Mouse (Mus musculus) brain, adult 2 months (tissue): ENCODE data around the gene Dock2.
A peak's percentile ranks its signal among the peaks of the same experiment; 100 is the strongest.

ENCODE experiments used
- DNase-seq: peaks from one replicate; pipeline ENCODE4 v3.0.0; 2011; ENCODE audit warnings: low read depth, low spot score

The Dock2 gene

DNA sequence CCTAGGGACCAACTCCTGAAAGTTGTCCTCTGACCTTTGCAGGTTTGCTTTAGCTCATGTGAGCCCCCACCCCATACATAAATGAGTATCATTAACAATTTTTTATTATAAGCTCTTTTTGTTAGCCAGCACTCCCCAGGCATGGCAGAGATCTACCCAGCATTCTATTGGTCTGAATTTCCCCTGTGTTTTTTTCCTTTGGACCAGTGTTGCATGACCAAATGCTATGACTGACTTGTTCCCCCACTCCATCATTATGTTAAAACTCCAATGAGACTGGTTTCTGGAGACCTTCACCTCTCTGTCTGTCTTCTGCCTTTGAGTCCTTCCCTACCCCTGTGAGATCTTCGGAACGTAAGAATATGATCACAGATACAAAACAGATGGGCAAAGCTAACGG is 588.5 kb downstream of the Dock2 start:
- DNase-seq: no peak

GRCm38 (mm10) chr11:34194158-34194941 is 589.3 kb downstream of the Dock2 start:
- DNase-seq: no peak

DNA sequence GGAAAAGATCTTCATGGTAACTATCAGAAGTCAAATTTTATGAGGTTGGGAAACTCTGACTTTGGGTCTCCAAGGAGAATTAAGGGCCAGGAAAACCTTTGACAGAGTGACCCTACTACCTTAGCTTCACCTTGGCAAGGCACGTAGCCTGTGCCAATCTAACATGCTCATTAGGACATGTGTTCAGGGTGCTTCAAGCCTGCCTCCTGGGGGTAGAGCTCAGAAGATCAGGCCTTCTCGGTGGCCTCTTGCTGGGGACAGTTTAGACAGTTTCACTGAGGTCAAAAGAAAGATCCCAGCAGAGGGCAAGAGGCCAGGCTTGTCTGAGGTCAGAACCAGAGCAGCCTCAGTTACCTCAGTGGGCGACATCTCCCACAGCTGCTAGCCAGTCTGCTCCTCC is 590.0 kb downstream of the Dock2 start:
- DNase-seq: no peak

DNA sequence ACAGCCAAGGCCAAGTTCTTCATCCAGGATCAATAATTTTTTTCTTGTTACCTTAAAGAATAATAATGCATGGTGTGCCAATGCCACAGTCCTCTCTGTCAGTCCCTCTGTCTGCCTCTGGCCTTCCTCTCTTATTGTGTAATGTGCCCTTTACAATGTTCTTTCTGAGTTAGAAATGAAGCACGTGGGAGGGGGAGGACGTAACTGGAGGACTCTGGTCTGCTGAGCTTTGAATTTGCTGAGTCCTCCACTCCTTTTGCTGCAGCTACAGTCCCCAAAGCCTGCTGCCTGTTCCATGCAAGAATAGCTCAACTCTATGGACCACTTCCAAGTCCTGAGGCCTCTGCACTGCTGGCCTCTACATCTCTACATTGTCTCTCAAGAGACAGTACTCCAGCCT is 599.4 kb downstream of the Dock2 start:
- DNase-seq: peak; percentile 23

DNA sequence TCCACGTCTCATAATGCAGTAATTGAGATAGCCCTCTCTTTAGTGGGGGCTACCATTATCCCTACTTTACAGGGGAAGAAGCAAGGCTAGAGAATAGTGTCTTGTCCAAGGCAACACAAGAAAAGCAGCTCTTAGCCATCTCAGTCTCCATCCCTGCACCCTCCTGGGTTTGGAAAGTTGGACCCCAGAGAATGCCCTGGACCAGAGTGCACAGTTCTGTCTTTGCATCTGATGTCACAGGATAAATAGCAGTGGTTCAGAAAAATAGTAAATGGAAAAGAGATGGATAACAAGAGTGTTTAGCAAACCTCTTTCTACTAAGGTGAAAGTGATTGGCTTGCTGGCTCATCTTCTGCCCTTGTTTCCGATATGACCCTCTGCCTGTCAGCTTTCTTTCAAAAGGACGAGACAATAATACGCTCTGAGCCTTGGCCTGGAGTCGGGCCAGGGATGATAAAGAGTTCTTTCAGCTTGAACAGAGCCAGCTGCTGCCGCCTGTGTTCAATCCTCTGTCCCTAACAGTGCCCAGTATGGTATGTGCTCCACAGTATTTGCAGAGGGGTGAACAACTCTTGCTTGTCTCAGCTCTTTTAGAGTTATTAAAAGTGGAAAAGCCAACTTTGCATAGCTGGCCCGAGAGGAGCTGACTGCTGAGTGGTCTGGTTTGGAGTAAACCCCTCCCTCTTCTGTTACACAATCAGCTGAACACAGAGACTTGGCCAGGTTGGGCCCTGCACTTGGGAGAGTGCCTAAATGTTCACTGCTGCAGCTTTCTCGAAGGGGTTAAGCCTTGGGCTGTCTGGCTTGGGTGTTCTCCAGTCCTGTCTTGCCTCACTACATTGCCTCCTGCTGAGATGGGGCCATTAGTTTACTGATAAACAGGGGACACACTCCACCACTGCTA is 602.2 kb downstream of the Dock2 start:
- peak; percentile 82 for DNase-seq

DNA sequence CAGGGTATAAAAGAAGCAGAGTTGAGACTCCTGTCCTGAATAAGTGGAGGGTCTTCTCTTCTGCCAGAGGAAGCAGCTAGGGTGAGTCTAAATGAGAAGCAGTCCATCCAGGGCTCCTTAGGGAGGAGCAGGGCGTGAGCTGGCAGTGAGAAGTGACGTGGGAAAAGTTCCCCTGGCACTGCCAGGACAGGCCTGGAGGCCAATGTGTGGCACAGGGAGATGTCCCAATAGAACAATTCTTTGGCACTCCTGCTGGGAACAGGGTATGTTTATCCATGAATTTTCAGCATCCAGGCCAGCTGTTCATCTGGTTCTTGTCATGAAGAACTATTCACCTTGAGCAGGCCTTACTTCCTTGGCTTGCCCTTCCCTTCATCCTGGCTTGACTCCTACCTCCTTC is 604.9 kb downstream of the Dock2 start:
- no peak for DNase-seq
